Mouse (Mus musculus): Measurements from ENCODE around the gene Phka1. TPM values are rescaled to one million over a fixed set of nuclear protein-coding genes. Genes with fewer than 3 reads are reported as not detected.

The Phka1 gene
- polyA plus RNA-seq (2021; fragmentation: Nextera tagmentation), result 2.6 and 3.2 TPM in 2 replicates
- long read RNA-seq, experiment 1, full-length matches to known transcripts, result 1 of 15 reads
- long read RNA-seq, experiment 1, partial matches to known transcripts, result 6 of 15 reads
- long read RNA-seq, experiment 1, other reads (novel, unspliced or antisense), result 8 of 15 reads
- long read RNA-seq, experiment 2, full-length matches to known transcripts, result 18 of 40 reads
- long read RNA-seq, experiment 2, partial matches to known transcripts, result 11 of 40 reads
- long read RNA-seq, experiment 2, other reads (novel, unspliced or antisense), result 11 of 40 reads

DNA sequence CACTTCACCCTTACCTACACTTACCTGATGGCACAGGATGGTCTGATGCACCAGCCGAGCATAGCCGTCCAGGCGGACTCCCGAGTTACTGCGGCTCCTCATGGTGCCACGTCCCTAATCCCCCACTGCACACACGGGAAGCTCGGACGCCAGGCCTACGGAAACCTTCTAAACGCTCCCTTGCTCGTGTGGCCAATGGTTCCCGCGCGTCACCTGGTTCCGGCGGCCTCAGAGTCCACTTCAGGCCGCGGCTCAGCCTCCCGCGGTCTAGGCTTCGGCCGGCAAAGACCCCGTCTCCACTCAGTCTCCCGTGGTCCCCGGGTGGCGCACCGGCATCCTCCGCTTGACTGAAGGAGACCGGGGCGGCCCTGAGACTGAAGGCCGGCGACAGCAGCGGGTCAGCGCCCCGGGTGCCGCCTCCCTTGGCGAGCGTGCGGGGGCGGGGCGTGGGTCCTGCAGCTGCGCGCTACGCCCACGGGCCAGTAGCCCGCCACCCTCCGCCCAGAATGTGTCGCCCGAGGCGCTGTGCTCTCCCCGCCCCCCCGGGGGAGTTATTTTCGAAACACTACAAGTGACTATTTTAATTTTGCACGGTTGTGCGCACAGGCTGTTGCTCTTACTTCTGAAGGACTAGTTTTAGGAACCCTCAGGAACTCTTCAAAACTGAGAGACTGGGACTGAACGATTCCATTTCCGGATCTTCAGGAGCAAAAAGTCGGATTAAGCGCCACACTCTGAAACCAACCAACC lies at the start of gene Phka1:
Gene Phka1, minus strand, starts transcription at position 424 of the 750 bp plus-strand sequence.

DNA sequence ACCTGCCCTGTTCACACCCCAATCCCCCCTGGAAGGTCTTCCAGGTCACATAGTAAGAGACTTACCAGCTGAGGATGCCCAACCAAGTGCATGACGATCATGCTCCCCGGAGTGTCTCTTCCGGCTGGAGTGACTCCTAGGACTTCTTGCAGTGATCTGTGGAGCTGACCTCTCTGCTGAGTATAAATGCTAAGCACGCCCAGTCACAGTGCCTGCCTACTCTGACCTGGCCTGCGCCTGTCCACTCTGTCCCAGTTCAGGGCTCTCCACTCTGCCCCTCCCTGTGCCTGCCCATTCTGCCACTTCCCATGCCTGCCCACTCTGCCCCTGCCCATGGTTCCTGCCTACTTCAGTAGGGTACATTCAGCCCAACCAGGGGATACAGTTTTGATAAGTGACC lies 42.8 kb upstream of the Phka1 start, which contains the start of gene Gm3880:
Gene Gm3880, minus strand, starts transcription at position 101 of the 400 bp plus-strand sequence.

DNA sequence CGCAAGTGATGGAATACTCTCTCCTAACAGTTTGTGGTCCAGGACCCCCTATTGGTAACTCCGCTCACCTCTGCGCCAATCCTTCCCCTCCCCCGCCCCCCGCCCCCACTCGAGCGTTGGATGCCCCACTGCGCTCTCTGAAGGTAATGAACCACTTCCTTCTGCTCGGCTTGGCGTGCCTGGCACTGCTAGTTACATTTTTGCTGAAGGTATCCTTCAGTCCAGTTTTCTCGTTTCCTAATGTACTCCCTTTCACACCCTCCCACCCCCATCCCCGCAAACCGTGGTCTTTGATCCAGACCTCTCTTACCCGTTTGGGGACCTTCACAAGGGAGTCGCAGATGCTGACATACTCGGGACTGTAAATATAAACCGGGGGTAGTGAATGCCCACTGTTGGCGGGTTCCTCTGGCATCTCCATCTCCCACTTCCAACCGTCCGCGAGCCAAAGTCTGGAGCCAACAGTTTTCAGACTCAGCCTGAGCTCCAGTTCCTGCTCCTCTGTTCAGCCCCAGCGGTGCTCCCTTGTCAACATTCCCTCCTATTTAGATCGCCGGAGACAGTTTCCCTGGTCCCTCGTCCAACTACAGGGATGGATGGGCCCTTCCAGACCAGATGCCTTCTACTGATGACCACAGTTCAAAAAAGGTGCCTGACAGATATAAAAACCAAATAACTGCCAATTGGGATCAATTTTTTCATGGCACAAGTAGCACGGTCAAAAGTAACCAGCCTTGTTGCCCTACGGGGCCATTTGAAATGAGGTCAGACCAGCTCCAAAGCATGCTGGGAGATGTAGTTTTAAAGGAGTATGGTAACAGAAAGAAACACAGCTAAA lies 139.2 kb downstream of the Phka1 start, which contains the start of gene Hdac8:
Gene Hdac8, minus strand, starts transcription at position 716 of the 838 bp plus-strand sequence.

Other genes with a start within 250 kb of the Phka1 start
- 4.7 and 5.0 TPM in 2 replicates for gene Hdac8, start 138.9 kb downstream of the Phka1 start, polyA plus RNA-seq (2021; fragmentation: Nextera tagmentation)
- not detected in 2 replicates for gene Gm3880, start 42.7 kb upstream of the Phka1 start, polyA plus RNA-seq (2021; fragmentation: Nextera tagmentation)
- not detected in 2 replicates for gene Gm9112, start 63.4 kb upstream of the Phka1 start, polyA plus RNA-seq (2021; fragmentation: Nextera tagmentation)
- not detected in 2 replicates for gene Dmrtc1b, start 63.6 kb upstream of the Phka1 start, polyA plus RNA-seq (2021; fragmentation: Nextera tagmentation)
- not detected in 2 replicates for gene Dmrtc1c1, start 158.7 kb upstream of the Phka1 start, polyA plus RNA-seq (2021; fragmentation: Nextera tagmentation)
- gene Dmrtc1c2, start 210.4 kb upstream of the Phka1 start, polyA plus RNA-seq (2021; fragmentation: Nextera tagmentation), result not detected in 2 replicates
- gene 1700031F05Rik, start 223.7 kb upstream of the Phka1 start, polyA plus RNA-seq (2021; fragmentation: Nextera tagmentation), result not detected in 2 replicates

Measured in layer of hippocampus, adult 6 months (tissue).